Mouse (Mus musculus) heart, embryonic 16.5 days (tissue): ENCODE data around the gene Rps6ka4. TPM values are rescaled to one million over a fixed set of nuclear protein-coding genes. Genes with fewer than 3 reads are reported as not detected.
A peak's percentile ranks its signal among the peaks of the same experiment; 100 is the strongest.

Experiments used
- ATAC-seq: fragments of 200-750 bp; cut with Nextera tagmentation; replicated peaks from 2 replicates; pipeline ENCODE4 v1.8.0; 2017; ENCODE audit warnings: moderate number of reproducible peaks; ENCODE audit not compliant: insufficient read depth, low FRiP score; ENCODE audit errors: extremely low read depth
- H3K27ac ChIP-seq: fragments of 300-500 bp; sonication (generic); 2 replicates; pipeline ENCODE4 v1.5.1; 2014; ENCODE audit warnings: mild to moderate bottlenecking, low read length, control low read depth, moderate library complexity
- H3K27me3 ChIP-seq: fragments of 300-500 bp; sonication (generic); 2 replicates; pipeline ENCODE4 v1.6.1; 2014; ENCODE audit warnings: low read length, mixed read lengths; ENCODE audit not compliant: control insufficient read depth, insufficient read depth
- H3K36me3 ChIP-seq: fragments of 300-500 bp; sonication (generic); 2 replicates; pipeline ENCODE4 v1.6.1; 2014; ENCODE audit not compliant: control insufficient read depth, insufficient read depth
- H3K4me1 ChIP-seq: fragments of 300-500 bp; sonication (generic); 2 replicates; pipeline ENCODE4 v1.6.1; 2014; ENCODE audit warnings: low read length, mixed read lengths; ENCODE audit not compliant: control insufficient read depth, insufficient read depth
- H3K4me2 ChIP-seq: fragments of 300-500 bp; sonication (generic); 2 replicates; pipeline ENCODE4 v1.6.1; 2014; ENCODE audit warnings: low read depth, mild to moderate bottlenecking, control low read depth, low read length
- H3K4me3 ChIP-seq: fragments of 300-500 bp; sonication (generic); 2 replicates; pipeline ENCODE4 v1.5.1; 2014; ENCODE audit warnings: mild to moderate bottlenecking, control low read depth, low read length
- H3K9ac ChIP-seq: fragments of 300-500 bp; sonication (generic); 2 replicates; pipeline ENCODE4 v1.6.1; 2014; ENCODE audit warnings: low read length, control low read depth
- H3K9me3 ChIP-seq: fragments of 300-500 bp; sonication (generic); replicated peaks from 2 replicates; pipeline ENCODE4 v1.6.1; 2016; ENCODE audit warnings: low read length; ENCODE audit not compliant: control insufficient read depth
- WGBS: fragments of 180-500 bp; shearing (Covaris S2); extraction: QIAGEN DNeasy Blood & Tissue Kit; methylation state at CpG from one replicate; pipeline ENCODE4 v1.1.7; 2014; 5-methylcytosine and 5-hydroxymethylcytosine counted together
- polyA plus RNA-seq: library from polyadenylated mRNA; unstranded; fragments of >200 nt; fragmentation: Nextera tagmentation; extraction: Ambion mirVana; gene quantifications from 2 replicates; pipeline ENCODE4 v1.2.1, GENCODE M21; 2015

Gene Rps6ka4
- polyA plus RNA-seq, 1 experiment from 2014 or later = 20.0 TPM

DNA sequence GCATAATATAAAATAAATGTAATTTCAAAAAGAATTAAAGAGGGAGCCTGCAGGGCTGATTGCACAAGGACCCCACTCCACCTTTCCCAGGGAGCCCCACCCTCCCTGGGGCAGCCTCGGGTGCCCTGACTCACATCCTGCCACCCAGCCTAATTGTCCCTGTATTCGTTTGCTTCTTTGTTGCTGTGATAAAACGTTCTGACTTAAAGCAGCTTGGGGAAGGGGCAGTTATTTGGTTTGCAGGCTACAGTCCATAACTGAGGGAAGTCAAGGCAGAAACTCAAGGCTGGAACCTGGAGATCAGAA, 809 bp upstream of the Rps6ka4 start:
- no peak overlapping the region for H3K27ac ChIP-seq
- H3K9ac ChIP-seq = peak overlapping the region; percentile 89
- H3K4me3 ChIP-seq = no peak overlapping the region
- peaks cover 17% of the 10 kb centered on the region for H3K27me3 ChIP-seq
- peaks cover 6% of the 10 kb centered on the region for H3K4me1 ChIP-seq
- H3K4me2 ChIP-seq = peak overlapping the region; percentile 83
- 23% methylated on average over 3 of the region's 3 CpGs for WGBS
- peaks cover 3% of the 10 kb centered on the region; the same call in 1 of the 2 replicates for H3K9me3 ChIP-seq
- peaks cover 23% of the 10 kb centered on the region; the same call in 1 of the 2 replicates for H3K36me3 ChIP-seq
- no peak for ATAC-seq

DNA sequence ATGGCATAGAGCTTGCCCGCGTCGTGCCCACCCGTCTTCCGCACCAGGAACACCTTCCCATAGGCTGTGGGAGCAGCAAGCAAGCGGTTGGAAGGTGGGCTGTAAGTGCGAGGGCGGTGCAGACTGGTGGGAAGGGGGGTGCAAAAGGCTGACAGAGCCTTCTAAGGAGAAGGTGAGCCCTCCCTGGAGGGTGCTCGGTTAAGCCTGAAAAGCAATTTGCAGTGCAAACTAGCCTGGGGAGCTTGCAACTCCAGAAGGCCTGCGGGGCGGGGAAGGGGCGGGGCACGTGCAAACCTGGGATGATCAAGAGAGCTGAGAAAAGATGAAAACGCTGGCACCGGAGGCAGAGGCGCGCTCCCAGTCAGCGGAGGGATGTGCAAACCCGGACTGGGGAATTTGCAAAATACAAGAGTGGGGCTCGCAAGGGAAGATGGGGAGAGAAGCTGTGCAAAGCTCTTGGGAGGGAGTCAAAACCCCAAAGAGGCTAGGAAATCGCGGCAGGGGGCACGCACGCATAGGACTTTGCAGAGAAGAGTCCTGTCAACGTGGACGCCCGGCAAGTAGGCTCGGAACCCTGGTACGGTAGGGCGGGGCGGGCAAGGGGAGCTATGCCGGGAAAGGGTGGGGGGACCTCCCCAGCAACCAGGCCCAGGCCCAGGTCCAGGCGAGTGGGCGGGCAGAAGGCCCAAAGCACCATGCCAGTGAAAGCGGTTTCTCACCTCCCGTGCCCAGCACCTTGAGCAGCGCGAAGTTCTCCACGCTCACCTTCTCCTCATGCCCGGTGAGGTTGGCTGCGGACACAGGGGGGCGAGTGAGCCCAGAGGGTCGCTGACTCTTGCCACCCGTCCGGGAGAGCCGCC, 591 bp downstream of the Rps6ka4 start:
- Histone ChIP-seq H3K4me2 (peak overlapping the region; percentile 83), H3K4me3 (peak overlapping the region; percentile 82), H3K9ac (peak overlapping the region; percentile 89), H3K4me1 (peaks cover 6% of the 10 kb centered on the region), H3K36me3 (peaks cover 24% of the 10 kb centered on the region), H3K27me3 (peaks cover 9% of the 10 kb centered on the region), H3K27ac (0 out of 2 replicates have a peak overlapping the region, but pooled peaks have one; percentile 7), H3K9me3 (peaks cover 3% of the 10 kb centered on the region; the same call in 1 of the 2 replicates)
- ATAC-seq = peak; percentile 39
- WGBS = 4% methylated on average over 46 of the region's 46 CpGs

DNA sequence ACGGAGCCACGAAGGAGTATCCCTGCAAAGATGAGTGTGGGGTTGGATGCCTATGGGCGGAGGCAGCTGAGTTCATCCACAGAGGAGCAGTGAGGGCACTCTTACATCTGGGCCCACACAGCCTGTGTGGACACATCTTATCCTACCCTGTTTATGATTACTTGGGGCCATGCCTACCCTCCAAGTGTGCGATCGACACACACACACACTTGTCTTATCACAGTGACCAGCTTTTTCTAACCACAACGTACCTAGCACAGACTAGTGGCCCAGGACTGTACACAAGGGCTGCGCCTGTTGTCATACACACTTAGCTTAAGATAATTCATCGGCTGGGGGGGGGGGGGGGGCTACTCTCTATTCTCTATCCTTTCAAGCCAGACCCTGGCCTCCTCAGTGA, 8.1 kb downstream of the Rps6ka4 start:
- no peak overlapping the region for H3K27ac ChIP-seq
- H3K9ac ChIP-seq = no peak overlapping the region
- 80% methylated on average over 8 of the region's 8 CpGs for WGBS
- H3K36me3 ChIP-seq = peaks cover 18% of the 10 kb centered on the region
- peaks cover 35% of the 10 kb centered on the region for H3K27me3 ChIP-seq
- no peak overlapping the region for H3K4me3 ChIP-seq
- no peak overlapping the region for H3K4me2 ChIP-seq
- no peak for ATAC-seq
- H3K9me3 ChIP-seq = no peaks in the 10 kb centered on the region
- peaks cover 3% of the 10 kb centered on the region; the same call in 1 of the 2 replicates for H3K4me1 ChIP-seq

DNA sequence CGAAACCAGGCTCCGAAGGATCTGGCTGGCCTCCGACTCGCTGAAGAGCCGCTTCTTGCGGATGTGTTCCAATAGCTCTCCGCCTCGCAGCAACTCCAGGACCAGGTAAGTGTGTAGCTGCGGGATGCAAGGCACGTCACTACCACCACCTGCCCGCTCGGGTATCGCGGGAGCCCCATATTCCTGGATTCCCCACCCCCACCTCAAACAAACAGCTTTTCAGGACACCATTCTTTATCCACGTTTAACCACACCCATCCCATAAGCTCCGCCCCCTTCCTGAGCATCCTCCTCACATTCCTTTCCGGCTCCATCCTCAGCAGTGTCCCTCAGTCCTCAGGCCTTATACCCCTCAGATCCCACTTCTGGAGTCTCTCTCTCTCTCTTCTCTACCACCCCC, 9.1 kb downstream of the Rps6ka4 start:
- no peak overlapping the region for H3K4me2 ChIP-seq
- H3K36me3 ChIP-seq = peaks cover 11% of the 10 kb centered on the region
- H3K27ac ChIP-seq = no peak overlapping the region
- WGBS = 46% methylated on average over 17 of the region's 17 CpGs
- no peak for ATAC-seq
- peaks cover 3% of the 10 kb centered on the region; the same call in 1 of the 2 replicates for H3K4me1 ChIP-seq
- peaks cover 35% of the 10 kb centered on the region for H3K27me3 ChIP-seq
- H3K9me3 ChIP-seq = no peaks in the 10 kb centered on the region
- no peak overlapping the region for H3K4me3 ChIP-seq
- no peak overlapping the region for H3K9ac ChIP-seq

DNA sequence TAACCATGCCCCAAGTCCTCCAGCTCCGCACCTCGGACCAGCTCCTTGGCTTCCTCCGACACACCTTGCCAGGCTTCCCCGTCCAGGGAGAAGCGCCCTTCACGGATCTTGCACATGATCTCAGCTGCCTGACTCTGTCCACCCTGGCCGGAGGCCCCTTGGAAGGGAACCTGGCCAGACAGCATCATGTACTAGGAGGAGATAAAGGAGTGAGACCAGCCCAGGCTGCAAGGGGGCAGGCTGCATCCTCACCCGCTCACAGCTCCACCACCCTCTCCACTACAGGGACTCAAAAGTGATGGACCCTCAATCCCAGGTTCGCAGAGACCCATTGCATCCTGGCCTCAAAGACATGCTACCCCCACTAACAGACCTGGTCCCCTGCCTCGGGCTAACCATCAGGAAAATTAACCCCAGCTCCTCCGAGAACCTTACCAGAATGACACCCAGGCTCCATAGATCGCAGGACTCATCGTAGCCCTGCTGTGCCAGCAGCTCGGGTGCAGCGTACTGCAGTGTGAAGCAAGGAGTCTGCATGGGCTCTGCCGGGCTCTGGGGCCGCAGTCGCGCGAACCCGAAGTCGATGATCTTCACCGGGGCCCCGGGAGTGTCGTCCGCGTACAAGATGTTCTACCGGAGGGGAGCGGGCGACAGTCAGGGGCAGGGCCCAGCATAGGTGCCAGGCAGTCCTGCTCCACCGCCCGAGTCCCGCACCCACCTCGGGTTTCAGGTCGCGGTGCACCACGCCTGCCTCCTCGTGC, 9.7 kb downstream of the Rps6ka4 start:
- 34% methylated on average over 38 of the region's 38 CpGs for WGBS
- H3K27ac ChIP-seq = no peak overlapping the region
- H3K27me3 ChIP-seq = peaks cover 35% of the 10 kb centered on the region
- peak overlapping the region; percentile 44; the same call in 1 of the 2 replicates for H3K4me2 ChIP-seq
- no peak for ATAC-seq
- peak overlapping the region; percentile 0; the same call in 1 of the 2 replicates for H3K4me3 ChIP-seq
- no peak overlapping the region for H3K9ac ChIP-seq
- H3K36me3 ChIP-seq = peaks cover 11% of the 10 kb centered on the region
- H3K4me1 ChIP-seq = peaks cover 3% of the 10 kb centered on the region; the same call in 1 of the 2 replicates
- H3K9me3 ChIP-seq = no peaks in the 10 kb centered on the region

DNA sequence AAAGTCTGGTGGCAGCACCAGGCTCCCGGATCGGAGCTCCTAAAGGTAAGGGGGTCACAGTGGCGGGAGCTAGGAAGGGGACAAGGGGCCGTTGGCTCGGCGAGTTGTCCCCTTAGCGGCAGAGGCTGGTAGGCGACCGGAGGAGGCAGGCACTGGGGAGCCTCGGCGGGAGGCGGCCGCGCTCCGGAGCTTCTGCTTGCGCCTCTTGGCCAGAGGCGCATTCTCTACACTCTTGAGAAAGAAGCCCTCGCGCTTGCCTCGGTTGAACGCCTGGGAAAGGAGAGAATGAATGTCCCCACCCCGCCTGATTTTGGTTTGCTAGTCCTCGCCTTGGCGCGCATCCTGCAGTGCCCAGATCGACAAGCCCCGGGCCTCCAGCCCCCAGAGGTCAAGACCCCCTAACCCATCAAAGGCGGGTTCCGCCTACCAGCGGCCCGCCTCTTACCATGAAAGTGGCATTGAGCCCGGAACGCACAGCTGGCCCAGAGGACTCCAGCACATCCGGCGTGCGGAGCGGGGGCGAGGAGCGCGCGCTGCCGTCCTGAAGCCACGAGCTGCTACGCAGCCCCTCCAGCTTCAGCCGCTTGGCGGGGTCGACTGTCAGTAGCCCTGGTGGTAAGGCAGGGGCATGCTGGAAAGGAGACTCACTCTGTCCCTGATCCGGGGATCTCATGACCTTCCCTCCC, 10.4 kb downstream of the Rps6ka4 start:
- WGBS = 26% methylated on average over 48 of the region's 48 CpGs
- no peak overlapping the region for H3K9ac ChIP-seq
- peak overlapping the region; percentile 44 for H3K4me2 ChIP-seq
- peak overlapping the region; percentile 0 for H3K4me3 ChIP-seq
- H3K27me3 ChIP-seq = peaks cover 35% of the 10 kb centered on the region
- ATAC-seq = no peak
- H3K27ac ChIP-seq = no peak overlapping the region
- peaks cover 3% of the 10 kb centered on the region; the same call in 1 of the 2 replicates for H3K4me1 ChIP-seq
- no peaks in the 10 kb centered on the region for H3K9me3 ChIP-seq
- peaks cover 11% of the 10 kb centered on the region for H3K36me3 ChIP-seq

DNA sequence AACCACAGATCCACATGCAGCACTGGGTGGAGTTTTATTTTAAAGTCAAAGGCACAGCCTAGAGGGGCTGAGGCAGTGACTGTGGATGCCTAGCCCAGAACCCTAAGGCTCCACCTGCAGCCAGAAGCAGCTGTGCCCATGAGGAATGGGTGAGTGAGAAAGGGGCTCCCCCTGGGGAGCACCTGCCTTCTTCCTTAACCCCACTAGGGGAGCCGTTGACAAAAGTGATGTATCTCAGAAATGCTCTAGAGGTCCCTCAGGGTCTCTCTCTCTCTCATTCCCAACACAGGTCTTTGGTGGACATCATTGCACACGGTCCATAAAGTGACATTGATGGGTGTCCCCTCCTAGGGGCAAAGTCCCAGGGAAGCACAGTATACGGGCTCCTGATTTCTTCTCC, 11.4 kb downstream of the Rps6ka4 start:
- Histone ChIP-seq H3K27ac (no peak overlapping the region), H3K9me3 (no peaks in the 10 kb centered on the region), H3K4me3 (no peak overlapping the region), H3K4me1 (peaks cover 3% of the 10 kb centered on the region; the same call in 1 of the 2 replicates), H3K9ac (no peak overlapping the region), H3K27me3 (peaks cover 35% of the 10 kb centered on the region), H3K4me2 (no peak overlapping the region), H3K36me3 (peaks cover 3% of the 10 kb centered on the region; the same call in 1 of the 2 replicates)
- ATAC-seq = no peak
- 31% methylated on average over 3 of the region's 3 CpGs for WGBS

DNA sequence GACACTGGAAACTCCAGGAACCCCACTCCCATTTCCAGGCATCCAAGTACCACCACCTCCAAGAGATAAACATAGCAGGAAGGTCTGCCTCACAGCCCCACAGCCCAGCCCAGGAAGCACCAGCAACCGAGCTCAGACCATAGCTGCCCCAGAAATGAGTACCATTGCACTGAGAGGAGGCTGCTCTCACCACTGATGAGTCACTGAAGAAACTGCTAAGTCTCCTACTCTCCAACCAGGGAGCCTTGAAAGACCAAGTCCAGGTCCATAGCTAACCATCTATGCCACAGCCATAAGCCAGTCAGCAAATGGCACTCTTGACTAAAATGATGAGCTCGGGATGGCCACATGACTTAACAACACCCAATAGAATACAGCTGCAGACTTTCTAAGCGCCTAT, 13.8 kb downstream of the Rps6ka4 start:
- Histone ChIP-seq H3K27ac (no peak overlapping the region), H3K27me3 (peaks cover 25% of the 10 kb centered on the region), H3K4me2 (no peak overlapping the region), H3K4me1 (peaks cover 3% of the 10 kb centered on the region; the same call in 1 of the 2 replicates), H3K9ac (no peak overlapping the region), H3K36me3 (peaks cover 3% of the 10 kb centered on the region; the same call in 1 of the 2 replicates), H3K4me3 (no peak overlapping the region), H3K9me3 (no peaks in the 10 kb centered on the region)
- WGBS = 58% methylated on average over 3 of the region's 3 CpGs
- no peak for ATAC-seq
